Mouse (Mus musculus) heart, adult 2 months (tissue): ENCODE data around the gene Igfals.

ENCODE experiments used
- CTCF ChIP-seq: fragments of 200-600 bp; IDR thresholded peaks from 2 replicates; pipeline ENCODE4 v1.8.1; 2022; ENCODE audit warnings: antibody characterized with exemption, mild to moderate bottlenecking, moderate library complexity
- POLR2A ChIP-seq: fragments of 200-500 bp; IDR thresholded peaks from 2 replicates; pipeline ENCODE4 v1.6.1; 2011; ENCODE audit warnings: mild to moderate bottlenecking, low read depth, low read length, control low read depth; ENCODE audit not compliant: insufficient read depth

DNA sequence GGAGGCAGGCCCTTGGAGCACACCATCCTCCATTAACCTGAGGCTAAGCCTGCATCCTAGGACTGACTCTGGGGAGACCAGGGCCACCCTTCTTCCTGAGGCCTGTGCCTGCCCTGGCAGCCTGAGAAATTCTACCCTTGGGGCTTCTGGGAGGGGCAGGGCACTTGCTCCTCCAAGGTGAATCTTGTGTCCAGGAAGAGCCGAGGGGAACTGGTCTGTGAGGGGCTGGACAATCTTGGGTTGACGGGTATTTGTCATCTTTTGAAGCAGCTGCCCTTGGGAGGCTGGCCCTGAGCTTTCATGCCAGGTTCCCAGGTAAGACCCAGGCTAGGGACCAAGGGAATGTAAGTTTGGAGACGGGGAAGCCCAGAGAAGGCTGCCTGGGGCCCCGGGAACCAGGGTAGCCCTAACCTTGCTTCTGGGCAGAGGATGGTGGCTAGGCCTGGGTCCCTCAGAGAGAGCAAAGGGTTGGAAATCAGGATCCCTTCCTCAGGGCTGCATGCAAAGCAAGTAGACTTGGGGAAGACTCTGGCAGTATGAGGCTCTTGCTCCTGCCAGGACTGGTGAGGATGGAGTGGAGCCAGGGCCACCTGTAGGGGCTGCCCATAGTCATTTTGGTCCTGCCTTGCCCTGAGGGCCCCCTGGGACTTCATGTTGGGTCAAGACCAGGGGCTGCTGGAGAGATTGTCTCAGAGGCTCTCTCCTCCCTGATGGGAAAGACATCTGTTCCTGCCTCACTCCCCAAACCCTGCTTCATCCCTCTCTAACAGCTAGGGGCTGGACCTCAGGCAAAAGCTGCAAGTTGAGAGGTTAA is 32.5 kb downstream of the Igfals start:
- no peak for TF ChIP-seq CTCF
- no peak for TF ChIP-seq POLR2A
